Mouse (Mus musculus) macrophage (primary cell): Measurements from ENCODE around the gene Shtn1. TPM values are rescaled to one million over a fixed set of nuclear protein-coding genes. Genes with fewer than 3 reads are reported as not detected.

ENCODE experiments used
- H3K27ac ChIP-seq: fragments of 350-480 bp; formaldehyde crosslinking; 2 replicates; pipeline ENCODE4 v1.9.0; 2021
- H3K36me3 ChIP-seq: fragments of 350-480 bp; formaldehyde crosslinking; 2 replicates; pipeline ENCODE4 v1.9.0; 2021; ENCODE audit errors: inconsistent target
- H3K4me3 ChIP-seq: fragments of 350-480 bp; formaldehyde crosslinking; 2 replicates; pipeline ENCODE4 v1.9.0; 2021; ENCODE audit errors: inconsistent target
- H3K79me2 ChIP-seq: fragments of 350-480 bp; formaldehyde crosslinking; 2 replicates; pipeline ENCODE4 v1.9.0; 2021; ENCODE audit errors: inconsistent target
- WGBS: methylation state at CpG from one replicate; pipeline ENCODE4 v1.1.7; 2026; ENCODE audit warnings: inconsistent platforms; ENCODE audit not compliant: missing documents; 5-methylcytosine and 5-hydroxymethylcytosine counted together
- polyA plus RNA-seq: library from polyadenylated mRNA; stranded (reverse); fragments of 250-400 nt; gene quantifications from 3 replicates; pipeline ENCODE4 v1.2.4, GENCODE M21; 2018; ENCODE audit warnings: inconsistent platforms
- total RNA-seq, 78 experiments: library from RNA; depleted of rRNA; stranded (reverse); fragments of 250-400 nt; gene quantifications; 1 replicate in 9 of 78; 2 replicates in 24 of 78; 3 replicates in 43 of 78; 4 replicates in 2 of 78; pipeline ENCODE4 v1.2.4; 2018; ENCODE audit warnings: inconsistent platforms in 56 of 78

The Shtn1 gene
- total RNA-seq (2018; cell fraction: chromatin; rRNA removed), result 100 to 1,000 TPM in 15 of 26 experiments, 10 to 100 TPM in 11; 19.7 to 156 (median 106) TPM
- total RNA-seq (2018; cell fraction: cytosol; rRNA removed), result 10 to 100 TPM; 28.6 to 71.5 (median 54.5) TPM
- total RNA-seq (2018; cell fraction: nucleus; rRNA removed), result 10 to 100 TPM; 20.1 to 98.1 (median 64.4) TPM
- 31.2 to 80.8 TPM (median 43.7 TPM) in 3 replicates for polyA plus RNA-seq

DNA sequence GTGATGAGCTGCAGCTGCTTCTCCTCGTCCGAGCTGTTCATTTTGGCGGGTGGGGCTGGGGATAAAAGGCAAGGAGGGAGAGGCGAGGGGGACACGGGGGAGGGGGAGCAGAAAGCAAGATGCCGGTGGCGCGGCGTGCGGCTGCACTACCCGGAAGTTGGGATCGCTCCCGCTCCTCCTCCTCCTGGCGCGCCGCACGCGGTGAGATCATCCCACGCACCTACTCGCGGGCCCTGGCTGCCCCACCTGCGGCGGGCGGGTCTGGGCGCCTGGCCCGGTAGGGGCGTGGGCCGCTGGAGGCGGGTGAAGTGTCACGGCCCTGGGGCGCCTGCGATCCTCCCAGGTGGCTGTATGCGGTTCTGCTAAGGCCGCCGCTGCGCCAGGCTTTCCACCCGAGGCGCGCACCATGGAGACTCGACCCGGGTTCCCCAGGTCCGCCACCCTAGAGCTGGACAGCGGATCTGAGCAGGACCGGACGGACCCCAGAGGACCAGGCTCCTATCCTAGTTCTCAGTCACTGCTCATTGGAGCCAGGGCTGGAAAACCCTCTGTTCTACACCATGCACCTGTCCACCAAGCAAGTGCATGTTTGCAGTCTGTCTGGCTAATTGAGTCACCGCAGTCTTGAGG lies at the start of gene Shtn1:
Gene Shtn1 (minus strand): TSS at position 629 of the 630 bp plus-strand sequence.
- peaks cover 36% of the 10 kb centered on the region for H3K79me2 ChIP-seq
- 2% methylated on average over 30 of the region's 46 CpGs for WGBS
- no peaks in the 10 kb centered on the region for H3K36me3 ChIP-seq
- peak within 1 kb of the TSS; percentile 33 for H3K4me3 ChIP-seq
- H3K27ac ChIP-seq, result peak within 1 kb of the TSS; percentile 65

DNA sequence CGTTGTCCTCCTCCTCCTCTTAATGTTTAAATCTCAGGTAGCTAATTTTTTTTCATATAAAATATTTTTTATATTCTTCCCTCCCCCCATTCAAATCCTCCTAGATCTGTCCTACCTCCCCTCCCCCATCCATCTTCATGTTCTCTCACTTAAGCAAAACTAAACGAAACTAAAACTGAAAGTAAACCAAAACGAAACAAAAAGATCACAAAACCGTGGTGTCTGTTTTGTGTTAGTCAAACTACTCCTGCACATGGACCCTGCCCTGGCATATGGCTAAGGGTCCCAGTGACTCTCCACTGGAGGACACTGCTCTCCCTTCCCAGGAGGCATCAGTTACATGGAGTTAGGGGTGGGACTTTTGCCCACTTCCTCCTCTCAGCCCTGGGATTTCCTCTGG lies 38.3 kb upstream of the Shtn1 start:
- no peaks in the 10 kb centered on the region for H3K79me2 ChIP-seq
- no peak overlapping the region for H3K27ac ChIP-seq
- H3K4me3 ChIP-seq, result peak overlapping the region; percentile 11; the same call in 1 of the 2 replicates
- 20% methylated on average over 4 of the region's 4 CpGs for WGBS
- H3K36me3 ChIP-seq, result no peaks in the 10 kb centered on the region

DNA sequence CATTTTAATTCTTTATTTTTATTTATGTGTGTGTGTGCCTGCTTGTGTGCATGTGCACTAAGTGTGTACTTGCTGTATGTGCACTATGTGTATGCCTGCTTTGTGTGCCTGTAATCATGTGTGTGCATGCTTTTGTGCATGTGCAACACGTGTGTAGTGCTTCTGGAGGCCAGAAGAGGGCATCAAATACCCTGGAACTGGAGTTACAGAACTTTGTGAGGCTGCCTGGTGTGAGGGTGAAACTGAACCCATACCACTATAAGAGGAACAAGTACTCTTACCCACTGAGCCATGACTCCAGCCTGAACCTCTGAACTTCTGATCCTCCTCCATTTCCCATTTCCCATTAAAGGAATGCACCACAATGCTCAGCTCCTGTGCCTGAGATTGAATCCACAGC lies 34.0 kb upstream of the Shtn1 start:
- no peaks in the 10 kb centered on the region for H3K36me3 ChIP-seq
- no peak overlapping the region for H3K4me3 ChIP-seq
- H3K27ac ChIP-seq, result no peak overlapping the region
- no peaks in the 10 kb centered on the region for H3K79me2 ChIP-seq
- WGBS, result 50% methylated on average over 1 of the region's 1 CpGs

DNA sequence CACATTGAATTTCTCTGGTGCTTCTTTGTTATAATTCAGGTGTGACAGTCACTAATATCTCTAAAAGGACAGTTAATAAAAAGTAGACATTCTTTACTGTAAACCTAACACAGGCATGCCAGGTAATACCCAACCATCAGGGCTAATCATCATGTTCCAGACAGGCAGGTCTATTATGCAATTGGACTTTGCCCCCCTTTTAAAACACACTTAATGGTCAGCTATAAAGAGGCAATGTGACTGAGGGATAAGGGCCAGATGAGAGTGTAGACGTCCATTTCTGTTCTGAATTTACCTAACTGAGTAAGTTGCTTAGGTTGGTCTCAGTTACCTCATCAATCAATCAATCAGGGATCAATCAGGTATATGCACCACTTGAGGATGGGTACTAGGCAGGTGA lies 22.4 kb upstream of the Shtn1 start:
- 67% methylated on average over 1 of the region's 1 CpGs for WGBS
- Histone ChIP-seq H3K27ac (no peak overlapping the region), H3K4me3 (no peak overlapping the region), H3K79me2 (no peaks in the 10 kb centered on the region), H3K36me3 (no peaks in the 10 kb centered on the region)

DNA sequence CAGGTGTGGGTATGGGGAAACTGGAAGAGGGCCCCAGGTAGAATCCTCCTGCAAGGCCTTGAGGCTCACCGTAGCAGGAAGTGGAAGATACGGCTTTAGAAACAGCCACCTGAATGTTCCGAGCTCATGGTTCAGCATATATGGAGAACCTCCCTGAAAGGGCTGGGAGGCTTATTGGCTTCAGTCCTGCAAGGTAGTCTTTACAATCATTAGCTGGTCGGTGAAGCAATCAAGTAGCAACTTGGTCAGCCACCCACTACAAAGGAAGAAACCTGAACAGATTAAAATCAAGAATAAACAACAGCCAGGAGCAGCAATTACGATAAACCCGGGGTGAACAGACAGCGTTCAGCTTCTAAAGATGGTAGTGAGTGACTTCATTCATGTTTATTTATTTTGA lies 16.4 kb upstream of the Shtn1 start:
- H3K27ac ChIP-seq, result no peak overlapping the region
- 94% methylated on average over 7 of the region's 7 CpGs for WGBS
- H3K36me3 ChIP-seq, result no peaks in the 10 kb centered on the region
- no peak overlapping the region for H3K4me3 ChIP-seq
- no peaks in the 10 kb centered on the region for H3K79me2 ChIP-seq

DNA sequence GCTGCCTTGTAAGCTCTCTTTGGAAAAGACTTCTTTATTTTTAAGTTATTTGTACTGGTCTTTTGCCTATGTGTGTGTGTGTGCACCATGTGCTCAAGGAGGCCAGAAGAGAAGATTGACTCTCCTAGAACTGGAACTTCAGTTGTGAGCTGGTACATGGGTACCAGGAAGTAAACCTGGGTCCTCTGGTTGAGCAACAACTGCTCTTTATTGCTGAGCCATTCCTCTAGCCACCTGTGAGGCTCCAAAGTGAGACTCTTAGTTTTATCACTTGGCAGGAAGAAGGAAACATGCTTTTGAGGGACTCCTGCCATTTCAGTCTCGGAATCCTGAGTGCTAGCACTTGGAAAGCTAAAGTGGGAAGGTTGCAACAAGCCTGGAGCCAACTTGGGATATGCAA lies 14.4 kb upstream of the Shtn1 start:
- 83% methylated on average over 1 of the region's 1 CpGs for WGBS
- Histone ChIP-seq H3K79me2 (no peaks in the 10 kb centered on the region), H3K4me3 (no peak overlapping the region)

DNA sequence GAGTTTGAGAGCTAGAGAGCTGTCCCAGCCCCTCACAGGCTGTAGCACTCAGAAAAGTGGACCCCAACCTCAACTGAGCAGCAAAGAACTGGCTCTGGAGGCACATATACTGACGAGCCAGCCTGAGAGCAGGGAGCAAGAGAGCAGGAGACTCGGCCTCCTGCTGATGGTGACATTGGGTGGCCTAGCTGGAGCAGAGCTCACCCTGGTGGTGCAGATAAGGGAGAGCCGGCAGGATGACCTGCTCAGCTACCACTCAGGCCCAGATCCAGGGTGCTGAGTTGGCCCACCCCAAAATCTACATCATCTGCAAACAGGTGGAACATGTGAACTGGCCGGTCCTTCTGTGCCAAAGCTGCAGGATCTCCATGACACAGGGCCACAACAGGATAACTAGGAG lies 8.4 kb upstream of the Shtn1 start:
- Histone ChIP-seq H3K36me3 (no peaks in the 10 kb centered on the region), H3K4me3 (no peak overlapping the region), H3K79me2 (no peaks in the 10 kb centered on the region), H3K27ac (no peak overlapping the region)
- WGBS, result 58% methylated on average over 4 of the region's 4 CpGs

More for the DNA sequence above, 14.4 kb upstream of the Shtn1 start:
- Histone ChIP-seq H3K27ac (no peak overlapping the region), H3K36me3 (no peaks in the 10 kb centered on the region)

DNA sequence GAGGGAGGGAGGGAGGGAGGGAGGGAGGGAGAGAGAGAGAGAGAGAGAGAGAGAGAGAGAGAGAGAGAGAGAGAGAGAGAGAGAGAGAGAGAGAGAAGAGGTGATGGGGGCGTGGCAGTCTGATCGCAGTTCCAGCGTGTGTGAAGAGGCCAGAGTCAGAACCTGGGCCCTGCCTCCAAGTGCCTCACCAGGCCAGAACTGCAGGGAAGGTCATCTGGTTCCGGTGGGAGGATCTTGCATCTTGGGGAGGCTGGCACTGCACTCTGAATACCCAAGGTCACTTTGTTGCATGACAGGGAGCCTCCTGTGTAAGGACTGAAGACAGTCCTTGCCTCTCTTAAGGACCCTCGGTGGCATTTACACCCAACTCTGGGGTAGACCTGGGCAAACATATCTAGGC lies 231 bp upstream of the Shtn1 start:
- 27% methylated on average over 5 of the region's 5 CpGs for WGBS
- Histone ChIP-seq H3K4me3 (no peak overlapping the region), H3K79me2 (peaks cover 30% of the 10 kb centered on the region)

DNA sequence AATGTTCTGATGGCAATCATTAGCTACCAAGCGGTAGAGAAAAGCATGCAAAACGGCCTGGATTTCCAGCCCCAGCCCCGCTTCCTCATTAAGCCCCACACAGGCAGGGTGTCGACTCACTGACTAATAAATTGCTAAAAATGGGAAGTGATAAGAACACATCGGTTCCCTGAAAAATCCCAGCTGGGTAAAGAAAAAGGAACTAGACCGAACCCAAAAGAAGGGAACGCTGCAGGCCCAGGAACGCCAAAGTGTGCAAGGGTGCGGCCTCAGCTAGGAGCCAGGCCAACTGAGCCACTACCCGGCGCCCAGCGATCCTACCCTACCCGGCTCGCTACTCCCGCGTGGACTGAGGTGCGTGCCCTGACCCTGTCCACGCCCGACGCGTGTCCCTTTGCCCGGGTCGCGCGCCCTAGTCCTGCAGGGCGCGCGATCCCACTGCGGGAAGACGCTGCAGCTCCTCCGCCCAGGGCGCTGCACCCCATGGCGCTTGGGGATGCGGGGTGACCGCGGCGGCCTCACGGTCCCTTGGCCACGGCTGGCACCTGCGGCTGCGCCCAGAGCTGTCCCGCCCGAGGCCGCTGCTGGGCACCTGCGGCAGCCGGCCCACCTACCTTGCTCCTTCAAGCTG lies 944 bp downstream of the Shtn1 start:
- H3K36me3 ChIP-seq, result no peaks in the 10 kb centered on the region
- WGBS, result under 1% methylated on average over 46 of the region's 46 CpGs
- H3K27ac ChIP-seq, result peak overlapping the region; percentile 65
- H3K4me3 ChIP-seq, result peak overlapping the region; percentile 33
- peaks cover 42% of the 10 kb centered on the region for H3K79me2 ChIP-seq

More for the DNA sequence above, 231 bp upstream of the Shtn1 start:
- H3K27ac ChIP-seq, result no peak overlapping the region
- no peaks in the 10 kb centered on the region for H3K36me3 ChIP-seq

DNA sequence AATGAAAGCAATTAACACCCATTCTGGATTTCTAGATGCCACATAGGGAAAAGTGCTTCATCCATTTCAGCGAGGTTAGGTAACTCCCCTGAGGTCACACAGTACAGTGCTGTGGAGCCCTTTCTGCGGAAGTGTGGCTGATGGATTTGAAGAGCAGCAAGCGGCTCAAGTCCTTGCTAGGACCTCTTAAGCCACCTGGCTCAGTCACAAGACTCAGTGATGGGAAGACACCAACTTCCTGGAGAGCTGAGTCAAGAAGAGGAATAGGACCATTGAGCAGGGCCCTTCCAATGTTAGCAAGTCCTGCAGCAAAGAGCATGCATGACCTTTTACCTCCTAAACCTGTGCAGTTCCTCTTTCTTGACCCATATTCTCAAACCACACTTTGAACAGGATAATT lies 1.5 kb downstream of the Shtn1 start:
- WGBS, result 65% methylated on average over 3 of the region's 3 CpGs
- Histone ChIP-seq H3K27ac (peak overlapping the region; percentile 65), H3K4me3 (peak overlapping the region; percentile 19)

DNA sequence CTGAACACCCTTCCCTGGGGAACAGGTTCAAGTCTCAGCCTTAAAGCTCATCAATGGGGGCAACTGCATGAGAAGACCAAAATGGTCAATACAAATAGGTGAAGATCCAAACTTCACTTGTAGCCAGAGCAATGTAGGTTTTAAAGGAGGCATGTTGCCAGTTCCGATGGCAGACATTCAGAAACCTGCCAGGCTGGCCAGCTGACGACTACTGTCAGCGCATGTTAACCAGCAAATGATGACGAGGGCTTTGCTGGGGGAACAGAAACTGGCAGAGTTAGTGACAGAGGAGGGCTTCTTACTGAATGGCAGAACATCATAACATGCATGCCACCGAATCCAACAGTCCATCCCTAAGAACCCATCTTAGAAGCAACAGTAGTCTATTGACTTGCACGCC lies 2.9 kb downstream of the Shtn1 start:
- Histone ChIP-seq H3K4me3 (no peak overlapping the region), H3K79me2 (peaks cover 61% of the 10 kb centered on the region), H3K27ac (no peak overlapping the region), H3K36me3 (no peaks in the 10 kb centered on the region)
- 82% methylated on average over 6 of the region's 6 CpGs for WGBS

More for the DNA sequence above, 1.5 kb downstream of the Shtn1 start:
- H3K79me2 ChIP-seq, result peaks cover 48% of the 10 kb centered on the region
- no peaks in the 10 kb centered on the region for H3K36me3 ChIP-seq

DNA sequence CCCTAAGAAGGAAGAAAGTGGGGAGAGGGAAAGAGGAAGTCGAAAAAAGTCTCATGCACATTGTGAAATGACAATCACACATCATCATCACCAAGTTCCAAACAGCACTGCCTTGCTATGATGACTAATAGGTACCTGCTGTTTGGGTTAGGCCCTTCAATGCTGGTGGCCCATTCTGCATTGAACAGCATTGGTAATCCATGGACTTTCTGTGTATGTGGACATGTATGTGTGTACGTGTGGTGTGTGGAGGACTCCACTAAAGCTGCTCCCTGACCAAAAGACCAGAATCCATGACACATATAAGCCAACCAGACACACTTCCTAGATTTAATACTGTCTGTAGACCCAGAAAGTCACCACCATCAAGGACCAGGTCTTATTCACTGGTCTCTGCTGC lies 3.9 kb downstream of the Shtn1 start:
- Histone ChIP-seq H3K36me3 (no peaks in the 10 kb centered on the region), H3K4me3 (no peak overlapping the region), H3K79me2 (peaks cover 72% of the 10 kb centered on the region), H3K27ac (0 out of 2 replicates have a peak overlapping the region, but pooled peaks have one; percentile 5)
- WGBS, result 70% methylated on average over 2 of the region's 2 CpGs

DNA sequence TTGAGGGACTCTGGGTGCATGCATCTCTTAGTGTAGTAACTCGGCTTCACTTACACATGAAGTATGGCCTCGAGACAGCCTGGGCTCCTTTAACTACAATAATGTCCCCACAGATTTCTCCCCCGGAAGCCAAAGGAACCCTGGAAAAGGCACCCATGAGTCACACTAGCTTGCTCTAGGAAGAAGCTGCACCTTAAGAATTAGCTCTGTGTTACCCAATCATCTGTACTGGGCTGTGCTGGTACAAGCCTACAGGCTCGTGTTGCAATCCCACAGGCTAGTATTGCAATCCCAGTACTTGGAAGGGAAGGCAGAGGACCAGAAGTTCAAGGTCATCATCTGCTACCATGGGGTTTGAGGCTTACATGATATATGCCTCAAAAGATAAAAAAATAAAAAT lies 4.5 kb downstream of the Shtn1 start:
- Histone ChIP-seq H3K27ac (peak overlapping the region; percentile 8; the same call in 1 of the 2 replicates), H3K79me2 (peaks cover 77% of the 10 kb centered on the region), H3K4me3 (no peak overlapping the region), H3K36me3 (no peaks in the 10 kb centered on the region)
- 59% methylated on average over 4 of the region's 4 CpGs for WGBS

DNA sequence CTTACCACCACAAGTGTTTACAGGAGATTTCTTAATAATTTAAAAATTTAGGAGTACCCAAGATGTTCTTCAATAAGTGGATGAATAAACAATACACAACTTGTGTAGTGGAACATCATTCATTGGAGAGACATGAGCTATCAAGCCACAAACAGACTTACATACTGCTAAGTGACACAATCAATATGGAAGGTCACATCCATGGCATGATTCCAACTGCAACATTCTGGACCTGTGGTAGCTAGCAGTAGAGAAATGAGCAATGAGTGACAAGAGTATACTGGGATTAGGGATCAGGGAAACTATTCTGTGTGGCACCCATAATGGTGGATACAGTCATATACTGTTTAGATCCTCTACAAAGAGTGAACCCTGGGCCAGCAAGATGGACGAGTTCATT lies 8.2 kb downstream of the Shtn1 start:
- H3K36me3 ChIP-seq, result no peaks in the 10 kb centered on the region
- 100% methylated on average over 1 of the region's 1 CpGs for WGBS
- no peak overlapping the region for H3K27ac ChIP-seq
- peaks cover 100% of the 10 kb centered on the region for H3K79me2 ChIP-seq
- no peak overlapping the region for H3K4me3 ChIP-seq

DNA sequence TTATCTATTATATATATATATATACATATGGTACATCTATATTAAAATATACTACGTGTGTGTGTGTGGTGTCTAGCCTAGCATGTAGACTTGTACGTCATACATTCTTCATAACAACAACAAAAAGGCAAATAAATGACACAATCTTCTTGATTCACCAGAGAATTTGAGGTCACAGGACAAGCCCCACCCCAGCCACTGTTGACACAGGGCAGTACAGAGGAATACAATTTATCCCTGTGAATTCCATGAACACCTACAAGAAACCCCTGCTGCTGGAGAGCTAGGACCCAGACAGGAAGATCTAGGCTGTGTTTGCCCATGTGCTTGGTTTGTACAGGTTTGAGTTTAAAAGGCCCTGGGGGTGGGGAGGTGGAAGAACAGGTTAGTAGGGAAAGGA lies 9.2 kb downstream of the Shtn1 start:
- 80% methylated on average over 1 of the region's 2 CpGs for WGBS
- H3K36me3 ChIP-seq, result no peaks in the 10 kb centered on the region
- H3K79me2 ChIP-seq, result peaks cover 100% of the 10 kb centered on the region
- H3K27ac ChIP-seq, result no peak overlapping the region
- H3K4me3 ChIP-seq, result no peak overlapping the region
